Mouse (Mus musculus) heart, embryonic 14.5 days (tissue): ENCODE measurements around the gene Duox1. TPM values are rescaled to one million over a fixed set of nuclear protein-coding genes. Genes with fewer than 3 reads are reported as not detected.
A peak's percentile ranks its signal among the peaks of the same experiment; 100 is the strongest.
"Not testable (repeated sequence)": the region's sequence is repeated elsewhere in the genome, so short reads cannot be mapped to it uniquely, and the experiment has no call there.

Source experiments
- ATAC-seq: fragments of 200-750 bp; cut with Nextera tagmentation; 2 replicates; pipeline ENCODE4 v1.8.0; 2017; ENCODE audit warnings: low read depth, moderate TSS enrichment; ENCODE audit not compliant: insufficient number of reproducible peaks, insufficient read depth, low FRiP score
- H3K27ac ChIP-seq, 2 experiments: fragments of 200-500 bp in 1 of 2; fragments of 300-500 bp in 1 of 2; sonication (generic) in 1 of 2; replicated peaks in 1 of 2; 2 replicates each; pipeline ENCODE4 v1.5.1; 2012 to 2014; ENCODE audit warnings: low read depth in 2 of 2, low read length in 2 of 2, control low read depth in 1 of 2, mild to moderate bottlenecking in 1 of 2, mixed read lengths in 1 of 2; ENCODE audit not compliant: control insufficient read depth in 1 of 2, insufficient read depth in 1 of 2
- H3K27me3 ChIP-seq: fragments of 300-500 bp; sonication (generic); 2 replicates; pipeline ENCODE4 v1.6.1; 2014; ENCODE audit warnings: mild to moderate bottlenecking, low read length, control low read depth; ENCODE audit not compliant: control insufficient read depth, insufficient read depth
- H3K36me3 ChIP-seq: fragments of 300-500 bp; sonication (generic); 2 replicates; pipeline ENCODE4 v1.6.1; 2014; ENCODE audit warnings: mild to moderate bottlenecking, control low read depth, low read length, mixed read lengths; ENCODE audit not compliant: control insufficient read depth, insufficient read depth
- H3K4me1 ChIP-seq, 2 experiments: fragments of 200-500 bp in 1 of 2; fragments of 300-500 bp in 1 of 2; sonication (generic) in 1 of 2; 2 replicates each; pipeline ENCODE4 v1.6.1; 2012 to 2014; ENCODE audit warnings: low read length in 2 of 2, control low read depth in 1 of 2, mixed read lengths in 1 of 2; ENCODE audit not compliant: control insufficient read depth in 2 of 2, insufficient read depth in 2 of 2
- H3K4me2 ChIP-seq: fragments of 300-500 bp; sonication (generic); 2 replicates; pipeline ENCODE4 v1.6.1; 2014; ENCODE audit warnings: mild to moderate bottlenecking, low read length
- H3K4me3 ChIP-seq, 2 experiments: fragments of 200-500 bp in 1 of 2; fragments of 300-500 bp in 1 of 2; sonication (generic) in 1 of 2; 2 replicates each; pipeline ENCODE4 v1.5.1; 2012 to 2014; ENCODE audit warnings: low read length in 2 of 2, mild to moderate bottlenecking in 2 of 2, control low read depth in 1 of 2, low read depth in 1 of 2, moderate library complexity in 1 of 2; ENCODE audit not compliant: control insufficient read depth in 1 of 2, insufficient read depth in 1 of 2
- H3K9ac ChIP-seq: fragments of 300-500 bp; sonication (generic); 2 replicates; pipeline ENCODE4 v1.6.1; 2014; ENCODE audit warnings: mild to moderate bottlenecking, low read length
- H3K9me3 ChIP-seq: fragments of 300-500 bp; sonication (generic); 2 replicates; pipeline ENCODE4 v1.6.1; 2016; ENCODE audit warnings: low read length, control low read depth; ENCODE audit not compliant: control insufficient read depth
- WGBS: fragments of 180-500 bp; shearing (Covaris S2); extraction: QIAGEN DNeasy Blood & Tissue Kit; methylation state at CpG from one replicate; pipeline ENCODE4 v1.1.7; 2014; 5-methylcytosine and 5-hydroxymethylcytosine counted together
- polyA plus RNA-seq: library from polyadenylated mRNA; unstranded; fragments of >200 nt; fragmentation: Nextera tagmentation; extraction: Ambion mirVana; gene quantifications from 2 replicates; pipeline ENCODE4 v1.2.1, GENCODE M21; 2014

Gene Duox1
- polyA plus RNA-seq, 1 experiment from 2014 or later: 0.05 TPM

DNA sequence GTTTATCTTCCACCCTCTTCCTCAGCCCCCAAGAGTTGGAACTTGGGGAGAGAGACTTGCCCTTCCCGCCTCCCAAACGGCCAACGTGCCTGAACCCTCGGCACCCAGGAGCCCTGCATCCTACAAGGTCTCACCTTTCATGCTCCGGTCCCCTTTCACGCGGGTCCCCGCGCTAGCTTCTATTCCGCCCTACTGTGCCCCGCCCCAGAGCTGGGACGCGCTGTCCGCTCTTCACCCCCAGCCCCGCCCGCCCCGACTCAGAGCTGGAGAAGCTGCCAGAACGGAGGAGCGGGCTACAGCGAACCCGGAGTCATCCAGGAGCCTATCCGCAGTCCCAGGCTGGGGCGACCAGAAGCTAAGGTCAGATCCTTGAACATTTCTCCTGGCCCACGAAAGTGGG lies 1.9 kb upstream of the Duox1 start, which contains the start of gene Duoxa1:
TSS of gene Duoxa1 (minus strand) at position 195 of the 400 bp plus-strand sequence.
- Histone ChIP-seq H3K4me2 (peak within 1 kb of the TSS; percentile 61), H3K4me1 (peaks cover 7 to 11% of the 10 kb centered on the region in 2 experiments; a peak in 3 of 4 replicates), H3K4me3 (peak within 1 kb of the TSS; percentile 21 to 30), H3K27ac (no peak within 1 kb of the TSS), H3K9ac (peak within 1 kb of the TSS; percentile 6; the same call in 1 of the 2 replicates), H3K27me3 (peaks cover 83% of the 10 kb centered on the region), H3K9me3 (no peaks in the 10 kb centered on the region), H3K36me3 (no peaks in the 10 kb centered on the region)
- no peak for ATAC-seq
- WGBS: 2% methylated on average over 24 of the region's 24 CpGs

DNA sequence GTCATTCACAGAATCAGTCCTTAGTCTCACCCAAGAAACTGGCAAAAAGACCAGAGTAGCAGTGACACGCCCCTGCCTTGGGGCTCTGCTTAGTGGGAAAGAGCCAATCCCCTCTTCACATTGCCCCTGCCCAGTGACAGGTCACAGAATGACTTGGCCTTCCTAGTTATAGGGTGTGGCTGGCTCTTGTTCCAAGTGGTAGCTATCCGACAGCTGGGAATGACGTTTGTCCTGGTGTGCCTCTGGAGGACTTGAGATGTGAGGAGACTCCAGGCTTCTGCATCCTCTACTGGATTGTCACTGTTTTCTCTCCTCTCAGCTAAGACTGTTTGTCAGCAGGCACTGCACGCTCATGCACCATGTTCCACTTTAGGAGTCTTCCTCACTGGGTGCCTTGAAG lies 1.9 kb downstream of the Duox1 start:
- H3K27ac ChIP-seq: no peak overlapping the region
- peaks cover 51% of the 10 kb centered on the region for H3K27me3 ChIP-seq
- H3K4me1 ChIP-seq: peaks cover 7 to 11% of the 10 kb centered on the region in 2 experiments; a peak in 3 of 4 replicates
- H3K36me3 ChIP-seq: no peaks in the 10 kb centered on the region
- H3K9me3 ChIP-seq: no peaks in the 10 kb centered on the region
- no peak for ATAC-seq
- H3K4me2 ChIP-seq: no peak overlapping the region
- WGBS: 49% methylated on average over 4 of the region's 4 CpGs
- no peak overlapping the region for H3K4me3 ChIP-seq
- H3K9ac ChIP-seq: no peak overlapping the region

DNA sequence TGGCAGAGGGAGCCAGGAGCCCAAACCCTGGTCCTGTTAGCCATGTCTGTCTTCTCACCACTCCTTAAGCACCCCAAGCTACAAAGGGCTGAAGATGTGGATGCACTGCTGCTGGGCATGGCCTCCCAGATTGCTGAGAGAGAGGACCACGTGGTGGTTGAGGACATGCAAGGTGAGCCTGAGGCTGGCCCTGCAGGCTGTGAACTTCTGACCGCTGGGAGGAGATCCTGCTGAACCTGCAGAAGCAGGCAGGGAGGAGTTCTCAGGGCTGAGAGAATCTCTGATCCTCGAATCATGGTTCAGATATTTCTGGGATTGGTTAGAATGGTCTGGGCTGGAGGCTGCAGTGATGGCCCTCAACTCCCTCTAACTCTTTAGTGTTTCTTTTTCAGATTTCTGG lies 8.5 kb downstream of the Duox1 start:
- Histone ChIP-seq H3K27ac (no peak overlapping the region), H3K36me3 (no peaks in the 10 kb centered on the region), H3K4me2 (no peak overlapping the region), H3K9ac (no peak overlapping the region), H3K4me1 (peaks cover 0 to 8% of the 10 kb centered on the region in 2 experiments; a peak in 1 of 4 replicates), H3K27me3 (no peaks in the 10 kb centered on the region), H3K9me3 (no peaks in the 10 kb centered on the region), H3K4me3 (no peak overlapping the region)
- 42% methylated on average over 3 of the region's 3 CpGs for WGBS
- ATAC-seq: no peak

DNA sequence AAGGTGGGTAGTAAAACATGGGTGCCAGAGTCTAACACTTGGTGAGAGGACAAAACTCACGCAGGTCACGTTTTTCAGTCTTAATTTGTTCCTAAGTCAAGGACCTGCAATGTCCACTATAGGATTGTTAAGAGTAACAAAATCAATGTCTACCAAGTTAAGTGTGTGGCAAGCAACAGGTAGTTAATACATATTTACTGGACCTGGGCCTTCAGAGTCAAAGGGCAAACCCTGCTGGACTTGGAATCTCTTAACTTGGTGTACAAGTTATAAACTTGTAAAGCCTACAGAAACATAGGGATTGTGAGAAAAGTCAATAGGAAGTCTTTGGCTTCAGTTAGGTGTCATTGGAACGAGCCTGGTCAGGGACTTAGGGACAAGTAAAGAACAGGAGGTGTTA lies 9.1 kb downstream of the Duox1 start:
- 73% methylated on average over 3 of the region's 3 CpGs for WGBS
- Histone ChIP-seq H3K36me3 (no peaks in the 10 kb centered on the region), H3K4me2 (no peak overlapping the region), H3K4me1 (peaks cover 0 to 8% of the 10 kb centered on the region in 2 experiments; a peak in 1 of 4 replicates), H3K27ac (no peak overlapping the region), H3K27me3 (no peaks in the 10 kb centered on the region), H3K4me3 (no peak overlapping the region), H3K9me3 (no peaks in the 10 kb centered on the region), H3K9ac (no peak overlapping the region)
- no peak for ATAC-seq

DNA sequence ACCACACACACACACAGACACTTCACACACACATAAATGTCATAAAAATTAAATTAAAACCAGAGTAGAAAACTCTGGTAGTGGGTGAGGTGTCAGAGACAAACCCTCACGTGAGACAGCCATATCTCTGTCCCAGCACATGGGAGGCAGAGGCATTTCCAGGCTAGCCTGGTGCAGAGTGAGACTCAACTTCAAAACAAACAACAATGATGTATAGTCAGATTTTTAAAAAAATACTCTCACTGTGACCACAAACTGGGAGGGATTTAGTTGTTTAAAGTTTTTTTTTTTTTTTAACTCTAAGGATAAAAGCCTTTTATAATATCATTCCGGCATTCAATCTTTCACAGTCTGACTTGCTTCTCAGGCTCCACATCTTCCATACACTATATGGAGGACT lies 9.9 kb downstream of the Duox1 start:
- no peaks in the 10 kb centered on the region for H3K27me3 ChIP-seq
- H3K27ac ChIP-seq: no peak overlapping the region
- no peak overlapping the region for H3K4me3 ChIP-seq
- no peaks in the 10 kb centered on the region for H3K36me3 ChIP-seq
- WGBS: 68% methylated on average over 2 of the region's 2 CpGs
- no peak overlapping the region for H3K9ac ChIP-seq
- no peaks in the 10 kb centered on the region for H3K9me3 ChIP-seq
- no peak for ATAC-seq
- H3K4me2 ChIP-seq: no peak overlapping the region
- H3K4me1 ChIP-seq: peaks cover 0 to 8% of the 10 kb centered on the region in 2 experiments; a peak in 1 of 4 replicates

DNA sequence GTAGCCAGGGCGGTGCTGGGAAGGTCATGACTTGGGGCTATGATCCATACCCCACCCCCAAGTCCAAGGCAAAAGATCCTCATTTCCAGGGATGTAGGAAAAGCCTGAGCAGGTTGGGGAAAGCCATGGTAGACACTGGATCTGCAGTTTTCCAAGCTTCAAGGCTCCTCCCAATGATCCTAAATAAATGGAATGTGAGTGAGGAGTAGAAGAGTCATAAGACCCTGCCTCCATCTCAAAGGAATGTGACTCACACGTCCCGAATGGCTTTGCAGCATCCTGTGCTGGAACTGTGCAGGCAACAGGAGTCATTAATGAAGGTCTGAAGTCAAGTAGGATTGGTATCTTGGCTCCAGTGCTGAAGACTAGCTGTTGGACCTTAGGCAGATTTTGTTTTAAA lies 12.5 kb downstream of the Duox1 start:
- 35% methylated on average over 3 of the region's 3 CpGs for WGBS
- no peaks in the 10 kb centered on the region for H3K27me3 ChIP-seq
- no peak overlapping the region for H3K4me2 ChIP-seq
- H3K36me3 ChIP-seq: no peaks in the 10 kb centered on the region
- no peak overlapping the region for H3K9ac ChIP-seq
- no peaks in the 10 kb centered on the region for H3K9me3 ChIP-seq
- H3K4me3 ChIP-seq: no peak overlapping the region
- peaks cover 0 to 8% of the 10 kb centered on the region in 2 experiments; a peak in 1 of 4 replicates for H3K4me1 ChIP-seq
- no peak overlapping the region for H3K27ac ChIP-seq
- ATAC-seq: no peak

DNA sequence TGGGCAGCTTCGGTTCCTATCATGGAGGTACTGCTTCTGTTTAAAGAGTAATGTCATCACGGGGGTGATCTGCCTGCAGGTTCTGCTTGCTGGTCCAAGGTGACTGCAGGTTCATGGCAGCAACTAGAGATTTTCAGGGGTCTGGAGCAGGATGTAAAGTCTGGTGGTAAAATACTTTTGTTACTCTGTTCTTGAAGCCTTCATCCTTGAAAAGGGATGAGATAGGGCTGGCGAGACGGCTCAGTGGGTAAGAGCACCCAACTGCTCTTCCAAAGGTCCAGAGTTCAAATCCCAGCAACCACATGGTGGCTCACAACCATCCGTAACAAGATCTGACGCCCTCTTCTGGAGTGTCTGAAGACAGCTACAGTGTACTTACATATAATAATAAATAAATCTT lies 14.8 kb downstream of the Duox1 start:
- not testable (repeated sequence) for H3K9me3 ChIP-seq, H3K4me3 ChIP-seq, H3K27ac ChIP-seq, H3K36me3 ChIP-seq, H3K9ac ChIP-seq, H3K4me2 ChIP-seq, H3K4me1 ChIP-seq, ATAC-seq, H3K27me3 ChIP-seq
- WGBS: 84% methylated on average over 4 of the region's 6 CpGs

DNA sequence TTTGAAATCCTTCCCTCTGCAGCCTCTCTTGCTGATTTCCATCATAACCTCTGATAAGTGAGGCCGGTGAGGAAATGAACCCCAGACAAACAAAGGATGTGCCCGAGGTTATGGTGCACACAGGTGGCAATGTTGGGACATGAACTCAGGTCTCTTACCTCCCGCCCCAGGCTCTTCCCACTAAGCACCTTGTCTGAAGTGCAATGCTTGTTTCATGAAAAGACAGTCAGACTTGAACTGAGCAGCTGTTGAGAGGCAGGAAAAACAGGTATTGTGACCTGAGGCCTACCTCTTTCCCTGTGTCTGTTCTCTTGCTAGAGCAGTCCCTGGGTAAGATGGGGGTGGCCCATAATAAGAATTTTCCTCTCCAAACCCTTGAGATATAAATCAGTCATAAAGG lies 16.8 kb downstream of the Duox1 start:
- peaks cover 7 to 15% of the 10 kb centered on the region in 2 experiments; a peak in 3 of 4 replicates for H3K4me1 ChIP-seq
- no peaks in the 10 kb centered on the region for H3K9me3 ChIP-seq
- H3K36me3 ChIP-seq: no peaks in the 10 kb centered on the region
- H3K4me2 ChIP-seq: no peak overlapping the region
- no peak overlapping the region for H3K27ac ChIP-seq
- no peak for ATAC-seq
- no peak overlapping the region for H3K9ac ChIP-seq
- H3K27me3 ChIP-seq: no peaks in the 10 kb centered on the region
- H3K4me3 ChIP-seq: no peak overlapping the region
- 85% methylated on average over 3 of the region's 3 CpGs for WGBS
